Mouse (Mus musculus) heart, adult 9 months (tissue): ENCODE measurements at regions not wholly inside any gene's neighbourhood (a gene's known extent, or its start where the extent isn't known, plus 50 kb on each side); places are given as distances from the start of the nearest gene placed in this dataset.
"Not testable (repeated sequence)": the region's sequence is repeated elsewhere in the genome, so short reads cannot be mapped to it uniquely, and the experiment has no call there.

Source experiments
- DNase-seq, 2 experiments: peaks; one replicate each; pipeline ENCODE4 v3.0.0; 2022; ENCODE audit warnings: low spot score in 2 of 2

DNA sequence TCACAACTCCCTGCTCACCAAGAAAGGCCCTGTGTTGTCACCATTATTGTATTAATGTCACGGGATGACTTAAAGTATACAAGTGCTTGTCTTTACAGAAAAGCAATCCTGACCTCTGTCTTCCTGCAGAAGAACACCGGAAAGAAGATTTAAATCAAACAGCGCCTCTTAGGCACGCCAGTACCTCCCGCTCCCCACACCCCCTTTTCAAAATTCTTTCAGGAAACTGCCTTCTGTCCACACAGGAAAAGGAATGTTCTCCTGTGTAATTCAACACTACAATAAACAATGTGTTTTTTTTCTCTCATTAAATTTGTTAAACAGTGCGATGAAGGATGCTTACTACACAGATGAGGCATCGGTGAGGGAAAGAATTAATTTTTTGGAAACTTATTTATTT is 112.6 kb upstream of the Stt3b start:
- no peak for DNase-seq

DNA sequence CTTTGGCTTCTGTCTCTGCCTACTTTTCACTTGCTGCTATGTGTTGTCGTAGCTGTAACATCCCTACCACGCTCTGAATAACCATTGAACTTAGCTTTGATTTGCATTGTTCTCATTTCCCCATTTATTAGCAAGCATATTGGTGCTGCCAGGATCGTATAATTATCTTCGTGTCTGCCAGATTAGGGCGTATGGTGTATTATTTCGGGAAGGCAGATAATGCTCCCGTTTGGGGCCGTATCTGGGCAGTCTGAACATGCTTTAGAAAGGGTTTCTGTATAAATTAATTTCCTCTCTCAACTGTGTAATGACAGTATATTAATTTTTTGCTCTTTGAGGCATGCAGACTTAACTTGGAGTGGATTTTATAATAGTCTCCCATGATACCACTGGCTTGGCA is 116.5 kb upstream of the Stt3b start:
- no peak for DNase-seq

DNA sequence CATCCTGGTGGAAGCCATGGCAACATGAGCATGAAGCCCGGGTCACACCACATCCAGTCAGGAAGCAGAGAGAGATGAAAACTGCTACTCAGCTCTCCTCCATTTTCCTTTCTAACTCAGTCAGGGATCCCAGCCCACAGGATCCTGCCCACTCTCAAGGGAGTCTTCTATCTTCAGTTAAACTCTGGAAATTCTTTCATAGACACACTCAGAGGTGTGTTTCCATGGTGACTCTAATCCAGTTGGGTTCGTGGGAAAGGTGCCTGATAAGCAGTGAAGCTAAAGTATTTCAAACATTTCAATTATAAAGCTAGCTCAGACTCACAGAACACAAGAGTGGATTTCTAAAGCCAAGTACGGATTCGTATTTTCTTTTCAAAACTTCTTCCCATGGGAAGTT is 120.0 kb upstream of the Stt3b start:
- no peak for DNase-seq

DNA sequence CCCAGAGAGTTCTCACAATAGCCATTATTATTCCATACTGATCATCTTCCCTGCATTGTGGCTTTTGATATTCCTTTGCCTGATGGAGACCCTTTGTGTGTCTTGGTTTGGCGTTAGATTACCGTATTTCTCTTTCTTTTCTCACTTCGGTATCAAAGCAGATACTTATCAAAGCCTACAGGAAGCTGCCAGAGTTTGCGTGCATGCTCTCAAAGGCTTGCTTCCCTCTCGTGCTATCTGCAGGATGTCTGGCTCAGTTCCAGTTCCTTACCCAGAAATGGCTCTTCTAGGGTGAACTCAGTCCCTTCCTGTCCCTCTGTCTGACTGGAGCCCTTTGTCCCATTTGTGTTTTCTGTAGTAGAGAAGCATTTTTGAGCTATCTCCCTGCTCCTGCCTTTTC is 124.5 kb upstream of the Stt3b start:
- peak in 1 of 2 experiments; percentile 3 for DNase-seq

DNA sequence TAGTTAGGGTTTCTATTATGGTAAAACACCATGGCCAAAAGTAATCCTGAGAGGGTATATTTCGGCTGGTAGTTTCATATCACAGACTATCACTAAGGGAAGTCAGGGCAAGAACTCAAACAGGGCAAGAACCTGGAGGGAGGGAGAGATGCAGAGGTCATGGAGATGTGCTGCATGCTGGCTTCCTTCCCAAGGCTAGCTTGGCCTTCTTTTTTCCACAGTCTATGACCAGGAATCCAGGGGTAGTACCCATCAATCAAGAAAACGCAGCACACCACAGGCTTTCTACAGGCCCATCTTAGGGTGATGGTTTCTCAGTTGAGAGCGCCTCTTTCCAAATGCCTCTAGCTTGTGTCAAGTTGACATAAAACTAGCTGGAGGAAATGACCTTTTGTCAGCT is 126.1 kb upstream of the Stt3b start:
- no peak for DNase-seq

DNA sequence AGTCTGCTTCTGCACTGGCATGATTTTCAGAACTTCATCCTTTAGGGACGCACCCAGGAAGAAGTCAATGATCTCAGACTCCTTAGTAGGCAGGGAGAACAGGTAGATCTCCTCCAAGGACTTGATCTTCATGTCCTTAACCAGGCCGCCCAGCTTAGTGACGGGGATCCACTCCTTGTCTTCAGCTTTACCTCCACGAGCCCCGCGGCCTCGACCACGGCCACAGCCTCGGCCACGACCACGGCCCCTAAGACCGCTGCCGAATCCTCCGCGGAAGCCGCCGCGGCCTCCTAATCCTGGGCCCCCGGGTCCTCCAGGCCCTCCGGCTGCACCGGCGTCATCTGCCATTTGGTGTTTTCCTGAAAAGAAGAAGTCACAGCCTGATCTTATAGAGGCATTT is 128.0 kb upstream of the Stt3b start:
- DNase-seq, result not testable (repeated sequence)

DNA sequence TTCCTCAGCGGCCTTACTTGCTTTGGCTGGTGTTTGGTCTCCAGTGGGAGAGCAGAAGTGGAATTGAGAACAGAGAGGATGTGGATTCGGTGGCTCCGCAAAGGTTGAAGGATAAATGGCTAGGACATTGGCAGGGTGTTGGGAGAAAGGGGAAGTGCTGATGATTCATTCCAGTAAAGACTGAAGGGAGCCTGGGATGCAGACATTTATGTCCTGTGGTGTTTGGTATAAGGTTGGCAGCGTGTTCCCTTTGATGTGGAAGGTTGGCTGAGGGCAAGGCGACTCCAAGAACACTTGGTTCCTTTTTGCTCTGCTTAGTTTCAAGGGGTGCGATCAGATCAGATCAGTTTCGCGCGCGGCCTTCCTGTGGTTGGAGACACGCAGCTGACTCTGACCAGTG is 136.5 kb upstream of the Stt3b start:
- DNase-seq, result no peak

DNA sequence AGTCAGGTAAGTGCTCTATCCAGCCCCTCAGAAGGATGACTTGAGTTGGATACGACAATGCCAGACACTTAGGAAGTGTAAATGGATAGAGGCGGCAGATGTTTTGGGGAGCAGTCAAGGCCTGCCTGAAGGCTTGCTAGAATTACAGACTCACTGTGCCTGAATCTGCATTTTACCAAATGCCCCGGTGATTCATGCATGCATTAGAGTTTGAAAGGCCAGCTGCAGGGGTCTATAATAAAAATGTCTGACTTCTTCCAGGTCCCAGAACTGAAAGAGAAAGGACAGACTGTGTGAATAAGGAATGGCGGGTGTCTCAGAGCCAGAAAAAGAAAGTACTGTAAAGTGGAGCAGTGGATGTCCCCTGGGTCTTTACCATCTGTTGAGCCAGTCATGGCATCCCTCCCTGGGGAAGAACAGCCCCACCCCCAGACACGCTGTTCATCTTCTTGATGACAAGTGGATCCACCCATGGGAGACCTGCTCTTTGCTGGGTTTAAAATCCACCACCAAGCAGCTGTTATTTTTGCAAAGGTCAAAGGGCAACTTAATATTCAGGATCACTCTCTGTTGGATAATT is 140.6 kb upstream of the Stt3b start:
- DNase-seq, result no peak

DNA sequence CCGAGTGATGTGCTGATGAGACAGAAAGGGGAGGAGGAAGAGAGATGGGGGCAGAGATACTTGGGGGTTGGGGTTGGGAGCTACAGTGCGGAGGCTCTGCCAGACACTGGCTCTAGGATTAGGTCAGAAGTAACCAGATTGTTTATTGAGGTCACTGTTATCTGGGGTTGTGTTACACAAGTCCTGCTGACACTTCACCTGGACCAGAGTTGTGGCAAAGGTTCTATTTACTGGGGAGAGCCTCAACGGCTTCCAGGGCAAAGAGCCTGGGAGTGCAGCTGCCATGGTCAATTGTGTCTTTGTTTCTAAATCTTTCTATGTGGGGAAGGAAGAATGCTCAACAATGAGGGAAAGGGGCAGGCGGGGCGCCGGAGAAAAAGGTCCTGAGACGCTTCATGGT is 144.6 kb upstream of the Stt3b start:
- no peak for DNase-seq

DNA sequence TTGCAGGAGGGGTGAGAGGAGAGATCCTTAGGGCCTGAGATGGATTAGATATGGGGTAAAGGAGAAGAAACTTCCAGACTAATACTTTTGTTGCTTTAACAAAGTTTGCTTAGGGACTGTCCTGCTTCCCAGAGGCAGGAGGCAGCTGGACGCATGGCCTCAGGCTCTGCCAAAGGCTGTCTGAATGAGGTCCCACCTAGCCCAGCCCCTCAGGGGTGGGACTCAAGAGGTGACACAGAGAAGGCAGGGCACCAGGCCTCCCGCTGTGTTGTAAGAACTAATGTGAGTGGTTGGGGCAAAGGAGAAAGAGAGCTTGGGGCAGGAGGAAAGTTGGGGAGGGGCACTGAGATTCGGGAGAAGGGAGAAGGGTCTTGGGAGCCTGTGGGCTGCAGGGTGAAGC is 145.9 kb upstream of the Stt3b start:
- no peak for DNase-seq

DNA sequence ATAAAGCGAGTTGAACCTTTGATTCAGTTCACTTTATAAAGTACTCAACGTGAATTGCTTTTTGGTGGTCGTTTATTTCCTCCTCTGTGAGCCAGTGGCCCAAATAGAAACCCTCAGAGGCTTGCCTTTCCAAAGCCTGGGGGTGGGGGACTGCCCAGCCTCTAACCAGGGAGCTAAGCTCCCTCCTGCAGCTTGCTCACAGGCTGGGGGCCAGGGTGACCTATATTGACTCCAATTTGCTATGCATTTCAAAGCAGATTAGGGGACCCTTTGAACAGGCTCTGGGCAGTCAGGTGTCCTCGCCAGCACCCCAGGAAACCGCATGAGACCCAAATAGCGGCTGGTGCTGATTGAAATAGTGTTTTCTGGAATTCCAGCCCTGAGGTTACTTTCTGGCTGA is 146.4 kb upstream of the Stt3b start:
- DNase-seq, result no peak

DNA sequence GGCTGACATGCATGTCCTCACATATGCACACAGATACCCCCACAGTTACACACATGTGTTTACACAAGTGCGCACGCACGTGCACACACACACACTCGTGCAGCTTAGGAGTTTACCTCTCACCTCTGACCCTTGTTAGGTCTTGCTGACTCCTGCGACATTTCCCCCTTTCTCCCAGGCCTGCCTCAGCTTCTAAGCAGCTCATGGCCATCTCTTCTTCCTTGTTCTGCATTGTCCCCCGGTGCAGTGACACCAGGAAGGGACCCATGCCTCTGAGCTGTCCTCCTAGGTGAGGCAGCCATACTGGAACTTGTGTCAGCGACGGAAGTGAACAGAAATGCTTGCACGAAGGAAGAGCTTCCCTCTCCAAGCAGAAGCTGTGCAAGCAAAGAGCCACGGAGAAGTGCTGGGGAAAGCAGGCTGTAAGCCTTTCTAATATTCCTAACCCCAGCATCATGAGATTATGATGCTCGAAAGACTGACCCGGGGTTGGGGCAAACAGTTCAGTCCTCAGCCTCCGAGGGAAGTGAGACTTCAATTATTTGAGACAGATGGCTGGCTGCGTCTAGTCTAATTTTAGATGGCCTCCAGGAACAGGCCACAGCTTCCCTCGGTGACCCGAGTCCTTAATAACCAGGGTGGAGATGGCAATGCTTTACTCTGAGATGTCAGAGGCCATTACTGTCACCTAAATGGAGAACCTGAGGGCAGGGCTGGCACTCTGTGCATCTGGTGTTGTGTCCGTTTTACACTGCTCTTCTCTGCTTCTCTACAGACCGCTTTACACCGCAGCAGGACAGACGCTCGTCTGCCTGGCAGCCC is 147.9 kb upstream of the Stt3b start:
- no peak for DNase-seq

DNA sequence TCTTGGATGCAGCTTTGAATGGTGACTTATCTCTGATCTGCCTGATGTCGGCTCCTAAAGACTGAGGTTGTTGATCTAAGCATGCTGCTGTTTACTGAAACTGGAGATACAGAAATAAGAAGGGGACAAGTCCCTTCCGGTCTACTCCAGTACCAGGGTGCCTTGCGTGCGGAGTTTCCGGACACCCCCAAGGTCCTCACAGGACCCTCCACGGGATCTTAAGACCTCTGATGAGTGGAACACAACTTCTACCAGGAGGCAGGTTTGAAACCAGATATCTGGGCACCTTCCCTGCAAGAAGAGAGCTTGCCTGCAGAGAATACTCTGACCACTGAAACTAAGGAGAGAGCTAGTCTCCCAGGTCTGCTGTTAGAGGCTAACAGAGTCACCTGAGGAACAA is 148.9 kb upstream of the Stt3b start:
- DNase-seq, result not testable (repeated sequence)

DNA sequence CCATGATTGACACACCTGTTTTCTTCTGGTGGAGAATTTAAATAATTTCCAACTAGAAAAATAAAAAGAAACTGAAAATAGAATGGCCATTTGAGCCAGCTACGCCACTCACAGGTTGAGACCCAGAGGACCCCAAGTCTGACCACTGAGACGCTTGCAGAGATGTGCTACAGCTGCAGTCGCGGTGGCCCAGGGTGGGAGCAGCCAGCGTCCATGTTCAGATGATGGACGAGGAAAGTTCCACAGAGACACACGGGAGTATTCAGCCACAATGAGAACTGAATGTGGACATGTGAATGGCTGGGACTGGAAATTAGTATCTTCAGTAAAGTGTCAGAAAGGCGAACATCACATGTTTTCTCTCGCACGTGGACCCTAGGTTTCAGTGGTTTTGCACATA is 155.1 kb upstream of the Stt3b start:
- DNase-seq, result no peak

DNA sequence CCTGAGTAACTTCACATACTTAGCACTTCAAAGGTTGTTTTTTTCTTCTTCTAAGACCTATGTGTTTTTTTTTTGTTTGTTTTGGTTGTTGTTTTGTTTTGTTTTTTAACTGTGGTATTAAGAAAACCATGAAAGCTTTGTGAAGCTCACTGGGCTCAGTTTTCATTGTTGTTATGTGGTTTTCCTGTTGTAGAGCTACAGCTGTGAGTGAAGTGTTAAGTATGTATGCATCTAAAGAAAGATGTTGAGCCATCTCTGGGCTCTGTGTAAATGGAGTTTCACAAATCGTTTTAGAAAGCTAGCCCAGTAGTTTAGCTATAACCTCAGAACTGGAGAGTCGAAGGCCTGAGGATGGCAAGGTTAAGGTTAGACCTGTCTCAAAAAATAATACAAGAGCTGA is 158.4 kb upstream of the Stt3b start:
- no peak for DNase-seq

DNA sequence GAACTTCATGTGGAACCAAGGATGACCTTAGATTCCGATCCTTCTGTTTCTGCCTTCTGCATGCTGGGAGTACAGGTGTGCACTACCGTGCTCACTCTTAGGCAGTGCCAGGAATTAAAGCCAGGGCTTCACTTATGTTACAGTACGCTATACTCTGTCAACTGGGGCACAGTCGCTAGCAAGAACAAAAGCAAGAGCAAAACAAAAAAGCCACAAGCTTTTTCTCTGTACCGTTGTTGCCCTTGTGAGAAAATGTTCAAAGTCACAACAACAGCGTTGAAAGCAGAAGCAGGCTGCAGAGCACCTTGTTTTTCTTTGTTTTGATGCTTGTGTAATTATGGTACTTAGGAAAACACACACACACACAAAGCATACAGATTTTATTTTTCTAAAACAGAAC is 161.4 kb upstream of the Stt3b start:
- no peak for DNase-seq

DNA sequence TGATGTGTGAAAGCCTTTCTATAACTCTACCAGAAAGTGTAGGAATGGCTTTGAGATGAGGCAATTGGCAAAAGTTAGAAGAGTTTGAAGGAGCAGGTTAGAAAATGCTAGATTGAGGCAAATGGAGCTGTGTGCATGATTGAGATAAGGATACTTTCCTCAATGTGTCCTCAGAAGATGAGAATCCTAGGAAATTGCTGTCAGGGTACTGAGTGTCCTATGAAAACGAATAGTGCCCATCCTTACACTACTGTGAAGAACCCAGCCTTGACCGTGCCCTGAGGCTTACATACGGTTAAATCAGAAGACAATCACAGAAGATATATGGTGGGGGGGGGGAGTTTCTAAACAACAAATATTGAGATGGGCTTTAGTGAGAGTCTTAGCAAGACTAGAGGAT is 162.8 kb upstream of the Stt3b start:
- DNase-seq, result no peak

DNA sequence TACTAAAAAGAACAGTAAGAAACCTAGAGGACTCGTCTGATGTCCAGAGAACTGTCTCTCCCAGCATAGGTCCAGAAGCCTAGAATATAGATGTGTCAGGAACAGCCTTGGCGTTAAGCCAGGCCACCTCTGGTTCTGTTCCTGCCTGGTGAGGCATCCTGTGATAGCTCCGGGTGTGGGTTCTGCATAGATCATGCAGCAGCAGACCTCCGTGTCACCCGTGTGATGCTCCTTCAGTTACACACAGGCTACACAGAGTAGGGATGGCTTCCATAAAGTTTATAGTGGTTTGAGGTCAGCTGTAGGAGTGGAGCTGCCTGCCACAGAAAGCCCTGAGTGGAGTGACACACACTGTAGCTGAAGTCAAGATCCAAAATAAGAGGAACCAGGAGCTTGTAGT is 163.6 kb upstream of the Stt3b start:
- DNase-seq, result no peak

DNA sequence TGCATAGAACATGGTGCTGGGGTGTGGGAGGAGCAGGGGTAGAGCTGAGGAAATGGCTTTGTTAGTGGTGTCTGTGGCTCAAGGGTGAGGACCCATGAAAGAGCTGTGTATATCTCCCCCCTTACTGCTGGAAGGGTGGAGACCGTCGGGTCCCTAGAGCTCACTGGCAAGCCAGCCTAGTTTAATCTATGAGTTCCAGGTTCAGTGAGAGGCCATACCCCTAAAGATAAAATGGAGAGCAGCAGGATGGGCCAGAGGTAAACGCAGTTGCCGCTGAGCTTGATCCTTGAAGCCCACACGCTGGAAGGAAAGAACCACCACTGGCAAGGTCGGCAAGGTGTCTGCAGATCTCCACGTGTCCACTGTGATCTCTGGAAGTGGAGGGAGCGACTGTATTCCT is 164.1 kb upstream of the Stt3b start:
- DNase-seq, result no peak

DNA sequence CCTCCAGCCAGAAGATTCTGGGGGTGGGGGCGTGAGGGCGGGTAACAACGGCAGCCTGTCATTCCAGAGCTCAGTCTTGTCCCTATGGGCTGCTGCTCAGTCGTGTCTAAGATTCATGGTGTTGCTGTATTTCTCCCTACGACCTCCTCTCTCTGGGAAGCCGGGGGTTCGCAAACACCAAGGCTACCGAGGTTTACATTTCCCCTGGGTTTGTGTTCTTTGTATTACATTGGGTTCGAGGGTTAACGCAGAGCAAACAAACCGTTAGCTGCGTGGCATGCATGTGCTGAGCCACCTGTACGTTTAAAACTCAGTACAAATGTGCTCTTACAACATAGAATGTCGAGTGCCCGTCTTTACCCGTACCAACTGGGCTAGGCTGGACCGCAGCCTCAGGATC is 166.0 kb upstream of the Stt3b start:
- no peak for DNase-seq

DNA sequence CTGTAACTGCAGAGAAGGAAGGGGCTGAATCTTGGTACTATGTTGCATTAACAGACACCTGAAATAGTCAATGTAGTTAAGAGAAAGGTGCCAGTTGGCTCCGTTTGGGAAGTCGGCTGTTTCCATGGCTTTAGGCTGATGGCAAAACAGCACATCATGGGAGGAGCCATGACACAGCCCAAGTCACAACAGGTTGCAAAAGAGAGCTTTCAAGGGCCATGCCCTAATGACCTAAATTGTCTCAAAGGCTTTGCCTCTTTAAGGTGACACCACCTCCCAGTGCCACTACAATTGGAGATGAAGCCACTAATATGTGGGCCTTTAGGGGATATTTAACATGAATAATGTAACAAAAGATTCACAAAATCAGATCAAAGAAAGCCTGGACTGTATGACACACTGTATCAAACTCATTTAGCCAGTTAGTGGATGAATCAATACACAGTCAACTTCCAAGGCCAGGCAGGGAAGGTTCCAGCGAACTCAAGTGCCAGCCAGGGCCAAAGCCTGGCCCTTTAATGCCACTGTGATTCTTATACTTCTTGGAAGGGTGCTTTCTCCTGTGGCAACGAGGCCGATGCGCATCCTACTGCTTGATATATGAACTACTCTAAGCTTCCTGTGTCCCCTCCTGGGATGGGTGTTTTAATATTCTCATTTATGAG is 167.5 kb upstream of the Stt3b start:
- DNase-seq, result no peak

DNA sequence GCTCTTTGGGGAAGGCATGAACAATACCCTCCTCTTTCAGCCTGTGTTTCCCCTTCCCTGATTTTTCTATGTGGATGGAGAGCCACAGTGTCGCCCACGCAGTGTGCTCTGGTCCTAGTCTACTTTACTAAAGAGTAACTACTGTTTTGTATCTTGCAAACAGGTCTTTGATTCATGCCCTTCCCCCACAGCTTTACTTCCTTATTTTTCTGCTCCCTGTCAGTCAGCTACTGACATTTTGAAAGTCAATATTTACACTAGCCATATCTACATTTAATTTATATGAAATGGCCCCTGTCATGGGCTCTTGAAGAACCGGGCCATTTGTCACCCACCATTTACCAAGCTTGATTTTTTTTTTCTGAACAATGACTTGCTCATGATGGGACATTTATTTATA is 168.7 kb upstream of the Stt3b start:
- DNase-seq, result no peak

DNA sequence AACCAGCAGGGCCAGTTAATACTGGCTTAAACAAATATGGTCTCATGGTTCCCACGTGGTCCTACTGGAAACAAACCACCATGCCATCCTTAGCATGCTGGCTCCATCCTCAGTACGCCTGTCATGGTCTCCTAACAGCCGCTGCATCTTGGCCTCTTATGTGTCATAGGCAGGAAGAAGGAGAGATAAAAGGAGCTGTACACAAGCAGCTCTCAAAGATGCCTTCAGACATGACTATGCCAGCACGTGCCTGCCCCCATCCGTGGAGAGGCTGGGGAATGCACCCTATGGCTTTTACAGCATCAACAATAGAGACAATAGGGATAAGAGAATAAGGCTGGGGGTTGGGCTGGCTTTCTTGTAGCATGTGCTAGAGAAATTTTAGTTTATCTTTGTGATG is 171.0 kb upstream of the Stt3b start:
- DNase-seq, result no peak
